Comparison of ENCODE assay signal across 1 mouse cellular context in the genomic region with DNA sequence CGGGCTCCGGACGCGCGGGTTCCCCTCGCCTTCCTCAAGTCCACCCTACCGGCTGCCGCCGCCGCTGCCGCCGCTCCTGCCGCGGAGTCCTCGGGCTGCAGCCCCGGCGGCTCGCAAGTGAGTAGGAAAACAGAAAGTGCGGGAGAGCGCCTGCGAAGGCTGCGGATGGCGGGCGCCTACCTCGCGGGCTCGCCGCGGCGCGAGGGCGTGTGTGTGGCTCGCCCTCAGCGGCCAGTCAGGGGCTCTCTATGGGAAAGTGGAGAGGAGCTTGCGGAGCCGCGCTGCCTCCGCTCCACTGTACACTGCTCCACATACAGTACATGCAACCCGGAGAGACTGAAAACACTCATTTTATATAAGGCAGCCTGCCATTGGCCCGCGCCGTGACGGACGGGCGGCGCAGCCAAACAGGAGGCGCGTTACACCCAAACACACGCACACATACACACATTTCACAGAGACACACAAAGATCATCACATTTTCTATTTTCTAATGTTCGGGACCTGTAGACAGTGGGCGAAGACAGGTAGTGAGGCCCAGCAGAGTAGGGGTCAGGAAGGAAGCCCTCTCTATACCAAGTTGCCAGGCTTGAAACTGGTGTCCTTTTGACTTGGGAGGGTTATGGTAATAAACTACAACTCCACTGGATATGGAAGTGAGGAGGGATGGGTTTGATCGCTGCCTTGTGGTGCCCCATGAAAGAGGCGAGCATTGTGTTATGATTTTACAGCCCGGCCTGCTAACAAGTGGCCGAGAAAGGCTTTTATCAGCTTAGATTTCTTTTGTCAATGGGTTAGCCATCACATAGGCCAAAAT.
TF ChIP-seq lines count a peak whose summit lies in the region.

A gene (minus strand): TSS at position 329 of the 817 bp plus-strand sequence.

TF ChIP-seq in C2C12, 6 proteins besides CTCF, POLR2A, EP300 and RAD21 (continued from another document):
- no peak for TF ChIP-seq USF1 (IDR thresholded peaks at IDR 0.05; ENCODE audit: low read depth)
